Mouse (Mus musculus) forebrain, embryonic 11.5 days (tissue): ENCODE measurements around the gene Mrpl28. TPM values are rescaled to one million over a fixed set of nuclear protein-coding genes. Genes with fewer than 3 reads are reported as not detected.

ENCODE experiments used
- ATAC-seq: fragments of 200-750 bp; cut with Nextera tagmentation; replicated peaks from 2 replicates; pipeline ENCODE4 v1.8.0; 2017; ENCODE audit warnings: moderate TSS enrichment; ENCODE audit not compliant: low FRiP score
- DNase-seq: peaks from one replicate; pipeline ENCODE4 v3.0.0-alpha.2; 2017; ENCODE audit warnings: low spot score
- H3K27ac ChIP-seq: fragments of 300-500 bp; sonication (generic); 2 replicates; pipeline ENCODE4 v1.5.1; 2014; ENCODE audit warnings: low read depth, low read length
- H3K27me3 ChIP-seq: fragments of 300-500 bp; sonication (generic); 2 replicates; pipeline ENCODE4 v1.6.1; 2014; ENCODE audit warnings: mild to moderate bottlenecking, low read length, mixed read lengths; ENCODE audit not compliant: control insufficient read depth, insufficient read depth
- H3K36me3 ChIP-seq: fragments of 300-500 bp; sonication (generic); 2 replicates; pipeline ENCODE4 v1.6.1; 2014; ENCODE audit warnings: mild to moderate bottlenecking, low read length, moderate library complexity, mixed read lengths; ENCODE audit not compliant: control insufficient read depth, insufficient read depth
- H3K4me1 ChIP-seq: fragments of 300-500 bp; sonication (generic); replicated peaks from 2 replicates; pipeline ENCODE4 v1.6.1; 2014; ENCODE audit warnings: low read length, mixed read lengths; ENCODE audit not compliant: control insufficient read depth, insufficient read depth
- H3K4me2 ChIP-seq: fragments of 300-500 bp; sonication (generic); 2 replicates; pipeline ENCODE4 v1.6.1; 2014; ENCODE audit warnings: low read depth, mild to moderate bottlenecking, low read length, moderate library complexity, mixed read lengths; ENCODE audit not compliant: severe bottlenecking
- H3K4me3 ChIP-seq: fragments of 300-500 bp; sonication (generic); 2 replicates; pipeline ENCODE4 v1.5.1; 2014; ENCODE audit warnings: low read depth, low read length
- H3K9ac ChIP-seq: fragments of 300-500 bp; sonication (generic); 2 replicates; pipeline ENCODE4 v1.6.1; 2014; ENCODE audit warnings: low read length
- H3K9me3 ChIP-seq: fragments of 300-500 bp; sonication (generic); 2 replicates; pipeline ENCODE4 v1.6.1; 2016; ENCODE audit warnings: low read length, mixed read lengths; ENCODE audit not compliant: control insufficient read depth
- WGBS: fragments of 180-500 bp; shearing (Covaris S2); extraction: QIAGEN DNeasy Blood & Tissue Kit; methylation state at CpG from one replicate; pipeline ENCODE4 v1.1.7; 2014; 5-methylcytosine and 5-hydroxymethylcytosine counted together
- polyA plus RNA-seq: library from polyadenylated mRNA; unstranded; fragments of >200 nt; fragmentation: Nextera tagmentation; extraction: Ambion mirVana; gene quantifications from 2 replicates; pipeline ENCODE4 v1.2.1, GENCODE M21; 2014

Gene Mrpl28
- polyA plus RNA-seq, 1 experiment from 2014 or later, result 273 TPM

GRCm38 (mm10) chr17:26122431-26123140 lies 714 bp upstream of the Mrpl28 start:
- Histone ChIP-seq H3K9ac (no peak overlapping the region), H3K27ac (no peak overlapping the region), H3K4me1 (peaks cover 7% of the 10 kb centered on the region), H3K9me3 (no peaks in the 10 kb centered on the region), H3K4me2 (no peak overlapping the region), H3K36me3 (peaks cover 4% of the 10 kb centered on the region; the same call in 1 of the 2 replicates), H3K4me3 (no peak overlapping the region), H3K27me3 (no peaks in the 10 kb centered on the region)
- no peak for DNase-seq
- no peak; the same call in 1 of the 2 replicates for ATAC-seq
- 55% methylated on average over 5 of the region's 5 CpGs for WGBS

- H3K4me3 ChIP-seq, result peak overlapping the region; percentile 79
- WGBS, result 95% methylated on average over 7 of the region's 7 CpGs
- H3K9me3 ChIP-seq, result no peaks in the 10 kb centered on the region
- ATAC-seq (no peak), DNase-seq (no peak)
- H3K27me3 ChIP-seq, result no peaks in the 10 kb centered on the region
- peak overlapping the region; percentile 67 for H3K4me2 ChIP-seq
- peaks cover 7% of the 10 kb centered on the region for H3K4me1 ChIP-seq
- no peak overlapping the region for H3K9ac ChIP-seq
- no peak overlapping the region for H3K27ac ChIP-seq
- H3K36me3 ChIP-seq, result peaks cover 6% of the 10 kb centered on the region; the same call in 1 of the 2 replicates
Measured at GRCm38 (mm10) chr17:26124560-26124959, 1.3 kb downstream of the Mrpl28 start.

- WGBS, result 94% methylated on average over 10 of the region's 10 CpGs
Measured at GRCm38 (mm10) chr17:26125226-26125625, 1.9 kb downstream of the Mrpl28 start.

GRCm38 (mm10) chr17:26131062-26131732 lies 7.9 kb downstream of the Mrpl28 start:
- ATAC-seq (peak; percentile 58; the same call in 1 of the 2 replicates), DNase-seq (no peak)
- Histone ChIP-seq H3K27me3 (no peaks in the 10 kb centered on the region), H3K27ac (no peak overlapping the region), H3K4me3 (peak overlapping the region; percentile 1; the same call in 1 of the 2 replicates), H3K36me3 (peaks cover 3% of the 10 kb centered on the region; the same call in 1 of the 2 replicates), H3K4me1 (no peaks in the 10 kb centered on the region; the same call in 1 of the 2 replicates), H3K4me2 (no peak overlapping the region), H3K9ac (no peak overlapping the region; the same call in 1 of the 2 replicates), H3K9me3 (no peaks in the 10 kb centered on the region)
- WGBS, result 80% methylated on average over 18 of the region's 18 CpGs

More at GRCm38 (mm10) chr17:26125226-26125625, 1.9 kb downstream of the Mrpl28 start:
- no peak overlapping the region for H3K9ac ChIP-seq
- peaks cover 7% of the 10 kb centered on the region for H3K4me1 ChIP-seq
- H3K27ac ChIP-seq, result no peak overlapping the region
- no peak overlapping the region for H3K4me2 ChIP-seq
- DNase-seq, result no peak
- no peaks in the 10 kb centered on the region for H3K9me3 ChIP-seq
- peaks cover 6% of the 10 kb centered on the region; the same call in 1 of the 2 replicates for H3K36me3 ChIP-seq
- H3K27me3 ChIP-seq, result no peaks in the 10 kb centered on the region
- H3K4me3 ChIP-seq, result no peak overlapping the region
- ATAC-seq, result no peak

GRCm38 (mm10) chr17:26131856-26132853 lies 8.9 kb downstream of the Mrpl28 start:
- H3K36me3 ChIP-seq, result peaks cover 3% of the 10 kb centered on the region; the same call in 1 of the 2 replicates
- H3K4me2 ChIP-seq, result no peak overlapping the region
- DNase-seq (no peak), ATAC-seq (no peak)
- no peak overlapping the region for H3K9ac ChIP-seq
- WGBS, result 77% methylated on average over 18 of the region's 18 CpGs
- no peaks in the 10 kb centered on the region for H3K27me3 ChIP-seq
- no peaks in the 10 kb centered on the region; the same call in 1 of the 2 replicates for H3K4me1 ChIP-seq
- peak overlapping the region; percentile 37; the same call in 1 of the 2 replicates for H3K27ac ChIP-seq
- H3K4me3 ChIP-seq, result peak overlapping the region; percentile 1; the same call in 1 of the 2 replicates
- no peaks in the 10 kb centered on the region for H3K9me3 ChIP-seq

GRCm38 (mm10) chr17:26137106-26137750 lies 13.9 kb downstream of the Mrpl28 start:
- Histone ChIP-seq H3K4me1 (peaks cover 4% of the 10 kb centered on the region; the same call in 1 of the 2 replicates), H3K36me3 (no peaks in the 10 kb centered on the region), H3K4me2 (no peak overlapping the region), H3K4me3 (no peak overlapping the region), H3K27ac (no peak overlapping the region), H3K9ac (no peak overlapping the region; the same call in 1 of the 2 replicates), H3K27me3 (no peaks in the 10 kb centered on the region), H3K9me3 (no peaks in the 10 kb centered on the region)
- 92% methylated on average over 11 of the region's 11 CpGs for WGBS
- no peak for ATAC-seq
- DNase-seq, result no peak

- H3K4me2 ChIP-seq, result peak overlapping the region; percentile 94
- peak overlapping the region; percentile 82 for H3K27ac ChIP-seq
- peak overlapping the region; percentile 57 for H3K9ac ChIP-seq
- WGBS, result 68% methylated on average over 2 of the region's 2 CpGs
- no peaks in the 10 kb centered on the region for H3K9me3 ChIP-seq
- ATAC-seq, result no peak
- H3K36me3 ChIP-seq, result no peaks in the 10 kb centered on the region
- H3K4me3 ChIP-seq, result peak overlapping the region; percentile 98
- H3K27me3 ChIP-seq, result no peaks in the 10 kb centered on the region
- no peak for DNase-seq
- H3K4me1 ChIP-seq, result peaks cover 4% of the 10 kb centered on the region; the same call in 1 of the 2 replicates
Measured at GRCm38 (mm10) chr17:26137751-26138130, 14.4 kb downstream of the Mrpl28 start.
